Mouse (Mus musculus): ENCODE measurements around the gene Dock6. TPM values are rescaled to one million over a fixed set of nuclear protein-coding genes. Genes with fewer than 3 reads are reported as not detected.

The Dock6 gene
- polyA plus RNA-seq, 1 experiment from 2014 or later, result 15.1 TPM

DNA sequence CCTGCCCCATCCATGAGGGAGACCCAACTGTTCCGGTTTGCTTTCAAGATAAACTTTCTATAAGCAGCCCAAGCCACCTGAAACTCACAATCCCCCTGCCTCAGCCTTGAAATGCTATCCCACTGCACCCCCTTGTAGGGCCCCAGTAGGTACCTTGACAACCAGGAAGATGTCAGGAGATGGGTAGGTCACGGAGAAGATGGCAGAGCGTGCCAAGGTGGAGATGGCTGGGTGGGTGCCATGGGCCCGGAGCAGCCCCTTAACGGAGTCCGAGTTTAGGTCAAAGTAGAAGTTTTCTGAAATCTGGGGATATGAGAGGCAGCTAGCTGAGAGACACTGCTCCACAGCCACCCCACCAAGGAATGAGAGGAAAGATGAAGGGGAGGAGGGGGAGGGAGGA, 11.1 kb downstream of the Dock6 start:
- no peak overlapping the region for H3K4me2 ChIP-seq
- 95% methylated on average over 6 of the region's 6 CpGs for WGBS
- H3K27me3 ChIP-seq (ENCODE audit: control insufficient read depth, insufficient read depth, low read length), result no peaks in the 10 kb centered on the region
- H3K36me3 ChIP-seq (ENCODE audit: control insufficient read depth, insufficient read depth, low read length), result no peaks in the 10 kb centered on the region
- no peak overlapping the region for H3K9ac ChIP-seq (ENCODE audit: low read length)
- no peak overlapping the region for H3K4me3 ChIP-seq (ENCODE audit: low read depth, low read length)
- H3K27ac ChIP-seq (ENCODE audit: low read depth, low read length), result no peak overlapping the region
- H3K9me3 ChIP-seq (ENCODE audit: control insufficient read depth, low read length), result no peaks in the 10 kb centered on the region
- DNase-seq (ENCODE audit: low spot score, missing footprints), result no peak
- no peaks in the 10 kb centered on the region for H3K4me1 ChIP-seq (ENCODE audit: control insufficient read depth, insufficient read depth, low read length)
- ATAC-seq (ENCODE audit: low FRiP score), result no peak

DNA sequence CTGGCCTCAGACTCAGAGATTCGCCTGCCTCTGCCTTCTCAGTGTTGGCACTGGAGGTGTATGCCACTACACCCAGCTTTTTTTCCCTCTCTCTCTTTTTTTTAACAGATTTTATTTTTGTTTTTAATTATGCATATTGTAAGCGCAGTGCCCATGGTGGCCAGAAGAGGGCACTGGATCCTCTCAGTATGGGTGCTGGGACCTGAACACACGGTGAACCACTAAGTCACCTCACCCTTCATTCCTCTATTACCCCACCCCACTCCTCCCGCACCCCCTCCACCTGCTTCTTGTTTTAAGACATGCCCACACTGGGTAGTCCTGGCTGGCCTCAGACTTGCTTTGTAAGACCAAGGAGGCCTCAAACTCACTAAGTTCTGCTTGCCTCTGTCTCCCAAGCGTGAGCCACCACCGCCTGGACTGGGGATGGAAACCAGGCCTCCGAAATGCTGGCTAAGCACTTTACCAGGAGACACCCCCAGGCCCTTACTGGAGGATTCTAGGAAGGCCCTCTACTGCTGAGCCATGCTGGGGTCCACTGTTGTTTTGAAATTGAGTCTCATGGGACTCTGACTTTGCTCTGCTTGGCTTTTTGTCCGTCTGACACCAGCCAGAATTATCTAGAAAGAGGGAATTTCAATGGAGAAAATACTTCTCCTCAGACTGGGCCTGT, 12.2 kb downstream of the Dock6 start:
- Histone ChIP-seq H3K4me2 (no peak overlapping the region), H3K9me3 (ENCODE audit: control insufficient read depth, low read length) (no peaks in the 10 kb centered on the region), H3K27ac (ENCODE audit: low read depth, low read length) (no peak overlapping the region), H3K27me3 (ENCODE audit: control insufficient read depth, insufficient read depth, low read length) (no peaks in the 10 kb centered on the region), H3K4me1 (ENCODE audit: control insufficient read depth, insufficient read depth, low read length) (no peaks in the 10 kb centered on the region), H3K4me3 (ENCODE audit: low read depth, low read length) (no peak overlapping the region), H3K36me3 (ENCODE audit: control insufficient read depth, insufficient read depth, low read length) (no peaks in the 10 kb centered on the region), H3K9ac (ENCODE audit: low read length) (no peak overlapping the region)
- DNase-seq (ENCODE audit: low spot score, missing footprints) (peak; percentile 92), ATAC-seq (ENCODE audit: low FRiP score) (peak; percentile 65; the same call in 1 of the 2 replicates)
- 63% methylated on average over 8 of the region's 8 CpGs for WGBS

DNA sequence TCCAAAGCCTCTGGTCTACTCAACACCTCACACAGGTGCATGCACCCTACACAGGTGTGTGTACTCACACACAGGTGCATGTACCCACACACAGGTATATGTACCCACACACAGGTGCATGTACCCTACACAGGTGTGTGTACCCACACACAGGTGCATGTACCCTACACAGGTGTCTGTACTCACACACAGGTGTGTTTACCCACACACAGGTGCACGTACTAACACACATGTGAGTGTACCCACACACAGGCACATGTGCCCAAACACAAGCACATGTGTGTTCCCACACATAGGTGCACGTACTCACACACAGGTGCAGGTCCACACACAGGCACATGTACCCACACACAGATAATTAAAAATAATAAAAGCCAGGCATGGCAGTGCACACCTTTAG, 14.7 kb downstream of the Dock6 start:
- Histone ChIP-seq H3K36me3 (ENCODE audit: control insufficient read depth, insufficient read depth, low read length) (no peaks in the 10 kb centered on the region), H3K4me1 (ENCODE audit: control insufficient read depth, insufficient read depth, low read length) (no peaks in the 10 kb centered on the region), H3K4me2 (no peak overlapping the region), H3K4me3 (ENCODE audit: low read depth, low read length) (no peak overlapping the region), H3K27ac (ENCODE audit: low read depth, low read length) (no peak overlapping the region), H3K9me3 (ENCODE audit: control insufficient read depth, low read length) (no peaks in the 10 kb centered on the region), H3K9ac (ENCODE audit: low read length) (no peak overlapping the region), H3K27me3 (ENCODE audit: control insufficient read depth, insufficient read depth, low read length) (no peaks in the 10 kb centered on the region)
- peak; percentile 28 for DNase-seq (ENCODE audit: low spot score, missing footprints)
- WGBS, result 91% methylated on average over 2 of the region's 2 CpGs
- ATAC-seq (ENCODE audit: low FRiP score), result no peak

DNA sequence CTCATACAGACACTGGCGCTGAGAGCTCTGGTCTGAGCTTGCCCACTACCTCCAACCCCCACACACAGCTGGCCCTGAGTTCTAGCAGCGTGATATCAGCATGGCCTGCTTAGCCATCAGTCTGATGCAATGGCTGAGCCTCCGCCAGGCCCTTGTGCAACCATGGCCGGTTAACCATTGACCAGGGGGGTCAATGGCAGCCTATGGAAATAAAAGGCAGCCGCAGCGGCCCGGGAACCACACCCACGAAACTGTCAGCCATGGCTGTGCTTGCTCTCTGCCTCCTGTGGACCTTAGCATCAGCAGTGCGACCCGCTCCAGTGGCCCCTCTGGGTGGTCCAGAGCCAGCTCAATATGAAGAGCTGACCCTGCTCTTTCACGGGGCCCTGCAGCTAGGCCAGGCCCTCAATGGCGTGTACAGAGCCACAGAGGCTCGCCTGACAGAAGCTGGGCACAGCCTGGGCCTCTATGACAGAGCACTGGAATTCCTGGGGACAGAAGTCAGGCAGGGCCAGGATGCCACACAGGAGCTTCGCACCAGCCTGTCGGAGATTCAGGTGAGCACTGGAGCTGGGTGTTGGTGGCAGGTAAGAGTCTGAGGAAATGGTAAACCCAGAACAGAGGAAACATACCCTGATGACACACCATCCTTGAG, 17.1 kb downstream of the Dock6 start, which contains the start of gene Angptl8:
Angptl8 (plus strand) TSS at position 253 of the 655 bp plus-strand sequence.
- Histone ChIP-seq H3K27ac (ENCODE audit: low read depth, low read length) (no peak within 1 kb of the TSS), H3K4me1 (ENCODE audit: control insufficient read depth, insufficient read depth, low read length) (no peaks in the 10 kb centered on the region), H3K4me2 (no peak within 1 kb of the TSS), H3K9me3 (ENCODE audit: control insufficient read depth, low read length) (no peaks in the 10 kb centered on the region), H3K27me3 (ENCODE audit: control insufficient read depth, insufficient read depth, low read length) (no peaks in the 10 kb centered on the region), H3K9ac (ENCODE audit: low read length) (no peak within 1 kb of the TSS), H3K4me3 (ENCODE audit: low read depth, low read length) (no peak within 1 kb of the TSS), H3K36me3 (ENCODE audit: control insufficient read depth, insufficient read depth, low read length) (no peaks in the 10 kb centered on the region)
- WGBS, result 88% methylated on average over 15 of the region's 15 CpGs
- ATAC-seq (ENCODE audit: low FRiP score), result no peak
- DNase-seq (ENCODE audit: low spot score, missing footprints), result no peak

DNA sequence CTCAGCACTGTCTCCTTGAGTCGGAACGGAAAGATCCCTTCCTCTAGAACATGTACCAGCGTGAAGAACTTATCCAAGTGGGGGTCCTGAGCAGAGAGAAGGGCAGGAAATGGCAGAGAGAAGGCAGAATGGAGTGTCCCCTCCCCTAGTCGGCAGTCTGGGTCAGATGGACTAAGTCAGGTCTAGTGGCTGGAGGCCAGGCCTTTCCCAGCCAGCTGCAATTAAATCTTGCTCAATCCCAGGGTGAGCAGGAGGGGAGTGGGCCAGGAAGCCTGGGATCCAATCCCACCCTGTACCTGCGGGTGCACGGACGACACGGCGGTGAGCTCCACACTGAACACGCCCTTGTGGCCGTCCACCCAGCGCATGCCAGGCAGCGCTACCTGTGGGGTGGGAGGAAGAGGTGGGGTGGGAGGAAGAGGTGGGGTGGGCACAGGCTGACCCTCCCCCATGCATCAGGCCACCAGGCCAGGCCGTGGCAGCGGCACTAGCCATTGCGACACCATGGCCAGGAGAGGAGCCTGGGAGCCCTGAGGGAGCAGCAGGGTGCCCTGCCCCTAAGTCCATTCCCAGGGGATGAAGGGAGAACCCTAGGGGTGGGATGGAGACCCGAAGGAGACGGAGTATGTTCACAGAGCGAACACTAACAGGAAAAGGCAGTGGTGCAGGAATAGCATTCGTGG, 20.7 kb downstream of the Dock6 start:
- DNase-seq (ENCODE audit: low spot score, missing footprints), result no peak
- H3K9ac ChIP-seq (ENCODE audit: low read length), result no peak overlapping the region
- no peaks in the 10 kb centered on the region for H3K27me3 ChIP-seq (ENCODE audit: control insufficient read depth, insufficient read depth, low read length)
- no peak overlapping the region for H3K27ac ChIP-seq (ENCODE audit: low read depth, low read length)
- no peaks in the 10 kb centered on the region for H3K9me3 ChIP-seq (ENCODE audit: control insufficient read depth, low read length)
- H3K36me3 ChIP-seq (ENCODE audit: control insufficient read depth, insufficient read depth, low read length), result no peaks in the 10 kb centered on the region
- 91% methylated on average over 20 of the region's 20 CpGs for WGBS
- H3K4me1 ChIP-seq (ENCODE audit: control insufficient read depth, insufficient read depth, low read length), result no peaks in the 10 kb centered on the region
- no peak overlapping the region for H3K4me2 ChIP-seq
- H3K4me3 ChIP-seq (ENCODE audit: low read depth, low read length), result no peak overlapping the region
- no peak for ATAC-seq (ENCODE audit: low FRiP score)

DNA sequence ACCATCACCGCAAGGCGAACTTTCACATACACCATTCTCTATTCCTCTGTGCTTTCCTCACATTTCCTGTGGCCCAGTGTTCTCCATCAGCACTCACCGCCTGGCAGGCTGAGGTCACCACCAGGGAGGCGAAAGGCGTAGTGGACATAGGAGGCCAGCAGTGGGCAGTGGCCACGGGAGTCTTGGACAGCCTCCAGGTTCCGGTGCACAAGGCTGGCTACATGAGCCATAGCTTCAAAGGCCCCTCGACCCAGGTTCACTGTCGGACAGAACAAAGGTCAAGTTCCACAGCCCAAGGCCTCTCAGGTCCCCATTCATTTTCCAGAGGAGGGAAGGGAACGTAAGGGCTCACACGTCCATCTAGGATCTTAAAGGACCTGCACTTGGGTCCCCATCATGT, 21.5 kb downstream of the Dock6 start:
- H3K9ac ChIP-seq (ENCODE audit: low read length), result no peak overlapping the region
- H3K9me3 ChIP-seq (ENCODE audit: control insufficient read depth, low read length), result no peaks in the 10 kb centered on the region
- DNase-seq (ENCODE audit: low spot score, missing footprints) (no peak), ATAC-seq (ENCODE audit: low FRiP score) (no peak)
- H3K36me3 ChIP-seq (ENCODE audit: control insufficient read depth, insufficient read depth, low read length), result no peaks in the 10 kb centered on the region
- H3K4me2 ChIP-seq, result no peak overlapping the region
- H3K4me3 ChIP-seq (ENCODE audit: low read depth, low read length), result no peak overlapping the region
- 93% methylated on average over 11 of the region's 11 CpGs for WGBS
- H3K27ac ChIP-seq (ENCODE audit: low read depth, low read length), result no peak overlapping the region
- no peaks in the 10 kb centered on the region for H3K27me3 ChIP-seq (ENCODE audit: control insufficient read depth, insufficient read depth, low read length)
- no peaks in the 10 kb centered on the region for H3K4me1 ChIP-seq (ENCODE audit: control insufficient read depth, insufficient read depth, low read length)

DNA sequence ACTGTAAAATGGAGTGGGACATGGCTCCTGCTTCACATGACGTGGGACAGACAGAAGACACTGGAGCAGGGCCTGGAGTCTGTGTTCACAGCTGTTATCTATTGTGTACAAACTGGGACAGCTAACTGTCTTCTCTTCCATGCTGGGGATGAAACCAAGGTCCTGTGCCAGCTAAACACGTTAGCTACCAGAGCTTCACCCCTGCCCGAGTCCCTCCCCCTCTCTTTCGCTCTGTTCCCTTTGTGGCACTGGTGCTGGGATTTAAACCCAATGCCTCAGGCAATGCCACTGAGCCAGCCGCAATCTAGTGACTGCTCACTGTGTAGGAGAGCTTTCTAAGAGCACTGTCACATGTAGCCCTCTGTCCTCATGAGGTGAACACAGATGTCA, 22.0 kb downstream of the Dock6 start:
- Histone ChIP-seq H3K4me1 (ENCODE audit: control insufficient read depth, insufficient read depth, low read length) (no peaks in the 10 kb centered on the region), H3K27me3 (ENCODE audit: control insufficient read depth, insufficient read depth, low read length) (no peaks in the 10 kb centered on the region), H3K4me3 (ENCODE audit: low read depth, low read length) (no peak overlapping the region), H3K4me2 (no peak overlapping the region), H3K9me3 (ENCODE audit: control insufficient read depth, low read length) (no peaks in the 10 kb centered on the region), H3K27ac (ENCODE audit: low read depth, low read length) (no peak overlapping the region), H3K36me3 (ENCODE audit: control insufficient read depth, insufficient read depth, low read length) (no peaks in the 10 kb centered on the region), H3K9ac (ENCODE audit: low read length) (no peak overlapping the region)
- WGBS, result 81% methylated on average over 5 of the region's 5 CpGs
- DNase-seq (ENCODE audit: low spot score, missing footprints), result peak; percentile 54
- no peak for ATAC-seq (ENCODE audit: low FRiP score)

DNA sequence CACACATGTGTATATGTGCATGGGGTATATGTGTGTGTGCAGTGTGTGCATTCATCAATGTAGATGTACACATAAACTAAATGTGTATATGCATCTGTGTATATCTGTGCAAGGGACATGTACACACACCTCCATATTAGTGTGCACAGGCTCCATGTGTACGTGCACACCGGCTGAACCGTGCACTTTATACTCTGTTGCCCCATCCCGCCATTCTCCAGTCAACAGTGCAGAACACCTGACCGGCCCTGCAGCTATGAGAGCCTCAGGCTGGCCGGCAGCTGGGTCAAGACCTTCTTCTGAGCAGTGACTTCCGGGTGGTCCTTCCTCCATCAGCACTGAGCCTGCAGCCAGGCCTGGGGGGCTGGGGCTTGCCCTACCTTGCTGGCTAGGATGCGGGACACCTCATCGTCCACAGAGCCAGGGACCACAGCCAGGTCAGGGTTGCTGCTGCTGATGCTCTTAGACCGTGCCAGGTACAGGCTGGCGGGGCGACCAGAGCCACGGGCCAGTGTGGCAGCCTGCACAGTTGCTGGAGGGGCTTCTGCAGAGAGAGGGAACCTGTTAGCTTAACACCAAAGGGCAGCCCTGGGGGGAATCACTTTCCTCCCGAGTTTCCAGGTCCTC, 22.5 kb downstream of the Dock6 start:
- H3K4me1 ChIP-seq (ENCODE audit: control insufficient read depth, insufficient read depth, low read length), result no peaks in the 10 kb centered on the region
- H3K4me2 ChIP-seq, result no peak overlapping the region
- WGBS, result 93% methylated on average over 14 of the region's 14 CpGs
- H3K4me3 ChIP-seq (ENCODE audit: low read depth, low read length), result no peak overlapping the region
- no peaks in the 10 kb centered on the region for H3K9me3 ChIP-seq (ENCODE audit: control insufficient read depth, low read length)
- H3K27me3 ChIP-seq (ENCODE audit: control insufficient read depth, insufficient read depth, low read length), result no peaks in the 10 kb centered on the region
- no peak overlapping the region for H3K27ac ChIP-seq (ENCODE audit: low read depth, low read length)
- no peak for ATAC-seq (ENCODE audit: low FRiP score)
- H3K36me3 ChIP-seq (ENCODE audit: control insufficient read depth, insufficient read depth, low read length), result no peaks in the 10 kb centered on the region
- peak; percentile 39 for DNase-seq (ENCODE audit: low spot score, missing footprints)
- no peak overlapping the region for H3K9ac ChIP-seq (ENCODE audit: low read length)

DNA sequence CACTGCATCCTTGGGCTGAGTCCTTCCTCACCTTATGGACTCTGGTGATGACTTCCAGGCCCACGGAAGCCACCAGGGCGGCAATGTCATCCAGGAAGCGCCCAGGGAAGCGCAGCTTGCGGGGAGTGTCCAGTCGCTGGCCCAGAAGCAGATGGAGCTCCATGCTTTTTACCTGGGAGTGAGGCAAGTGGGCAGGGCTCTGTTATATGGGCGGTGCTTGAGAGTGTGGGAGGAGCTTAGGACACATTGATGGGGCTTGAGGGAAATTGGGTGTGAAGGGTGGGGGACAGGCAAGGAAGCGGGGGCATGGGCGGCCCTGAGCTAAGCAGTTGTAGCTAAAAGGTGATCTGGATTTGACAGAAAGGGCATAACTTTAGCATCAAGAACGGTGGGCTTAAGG, 28.1 kb downstream of the Dock6 start:
- Histone ChIP-seq H3K4me2 (no peak overlapping the region), H3K36me3 (ENCODE audit: control insufficient read depth, insufficient read depth, low read length) (no peaks in the 10 kb centered on the region), H3K27ac (ENCODE audit: low read depth, low read length) (no peak overlapping the region), H3K4me3 (ENCODE audit: low read depth, low read length) (no peak overlapping the region), H3K27me3 (ENCODE audit: control insufficient read depth, insufficient read depth, low read length) (no peaks in the 10 kb centered on the region), H3K9ac (ENCODE audit: low read length) (no peak overlapping the region), H3K4me1 (ENCODE audit: control insufficient read depth, insufficient read depth, low read length) (no peaks in the 10 kb centered on the region), H3K9me3 (ENCODE audit: control insufficient read depth, low read length) (no peaks in the 10 kb centered on the region)
- ATAC-seq (ENCODE audit: low FRiP score), result no peak
- DNase-seq (ENCODE audit: low spot score, missing footprints), result peak; percentile 73
- WGBS, result 59% methylated on average over 10 of the region's 10 CpGs

Measured in midbrain, embryonic 11.5 days (tissue).